Mouse (Mus musculus) adrenal gland, adult 8-10 months (tissue): ENCODE data around the gene Treml2. TPM values are rescaled to one million over a fixed set of nuclear protein-coding genes. Genes with fewer than 3 reads are reported as not detected.
A peak's percentile ranks its signal among the peaks of the same experiment; 100 is the strongest.
"Not testable (repeated sequence)": the region's sequence is repeated elsewhere in the genome, so short reads cannot be mapped to it uniquely, and the experiment has no call there.

Source experiments
- DNase-seq: peaks from one replicate; pipeline ENCODE4 v3.0.0; 2022
- total RNA-seq, 4 experiments: library from RNA; stranded (reverse); gene quantifications; 2 replicates each; pipeline ENCODE4 v1.2.4; 2022

Gene Treml2
- total RNA-seq, 4 experiments from 2014 or later = 0.12 to 0.56 (median 0.40) TPM

DNA sequence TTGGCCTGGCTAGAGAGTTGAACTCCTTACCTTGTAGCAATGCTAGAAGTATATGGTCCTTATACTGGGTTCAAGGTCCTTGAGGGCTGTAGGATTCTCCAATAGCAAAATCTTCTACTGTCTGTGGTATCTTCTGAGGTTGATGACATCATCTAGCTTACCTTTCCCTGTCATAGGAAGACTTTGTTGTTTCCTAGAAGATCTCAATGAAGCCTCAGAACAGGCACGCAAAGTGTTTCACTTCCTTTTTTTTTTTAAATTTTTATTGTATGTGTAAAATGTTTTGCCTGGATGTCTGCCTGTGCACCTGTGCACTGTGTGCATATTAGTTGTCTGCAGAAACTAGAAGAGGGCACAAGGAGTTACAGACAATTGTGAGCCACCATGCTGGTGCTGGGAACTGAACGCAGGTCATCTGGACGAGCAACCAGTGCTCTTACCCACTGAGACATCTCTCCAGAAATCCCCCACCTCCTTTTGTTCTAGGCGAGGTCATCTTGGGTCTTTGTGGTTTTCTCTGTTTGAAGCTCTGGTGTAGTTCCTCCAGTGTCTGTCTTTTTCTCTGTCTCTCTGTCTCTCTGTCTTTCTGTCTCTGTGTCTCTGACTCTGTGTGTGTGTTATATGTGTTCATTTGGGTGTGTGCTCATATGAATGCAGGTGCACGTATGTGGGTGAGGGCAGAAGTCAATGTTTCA lies 5.7 kb upstream of the Treml2 start:
- no peak for DNase-seq

GRCm38 (mm10) chr17:48299756-48300155 lies 458 bp downstream of the Treml2 start:
- DNase-seq = no peak

GRCm38 (mm10) chr17:48300199-48300598 lies 901 bp downstream of the Treml2 start:
- DNase-seq = no peak

DNA sequence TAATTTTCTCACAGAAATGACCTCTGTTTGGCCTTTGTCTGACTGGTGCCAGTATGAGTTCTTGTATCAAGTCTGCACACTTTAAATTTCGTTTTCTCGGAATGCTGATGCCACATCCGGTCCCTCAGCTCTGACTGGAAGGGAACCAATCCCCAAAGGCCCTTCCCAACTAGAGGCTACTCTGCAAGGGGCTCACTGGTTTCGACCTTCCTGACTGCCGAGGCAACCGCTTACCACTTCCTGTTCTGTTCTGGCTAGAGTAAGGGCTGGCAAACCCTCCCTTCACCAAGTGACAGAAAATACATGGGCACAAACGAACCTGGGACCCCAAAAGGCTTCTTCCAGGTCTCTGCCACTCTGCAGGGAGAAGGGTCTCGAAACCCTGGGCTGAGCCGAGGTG lies 1.6 kb downstream of the Treml2 start:
- DNase-seq = no peak

DNA sequence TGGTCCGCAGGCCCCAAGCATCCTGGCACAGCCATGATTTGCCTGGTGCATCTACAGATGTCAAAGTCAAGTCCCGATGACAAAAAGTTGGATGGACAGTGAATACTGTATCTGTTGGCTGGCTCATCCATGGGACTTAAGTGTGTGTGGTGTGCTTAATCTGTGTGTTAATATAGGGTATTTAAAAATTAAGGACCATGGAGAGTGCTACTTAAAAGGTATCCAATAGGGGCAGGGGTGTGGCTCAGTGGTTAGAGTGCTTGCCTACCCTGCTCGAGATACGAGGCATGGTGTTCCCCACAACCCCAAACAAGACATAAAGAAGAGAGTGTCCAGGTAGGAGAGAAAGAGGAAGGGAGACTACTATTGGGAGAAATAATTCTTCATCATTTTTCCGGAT lies 2.5 kb downstream of the Treml2 start:
- DNase-seq = no peak

DNA sequence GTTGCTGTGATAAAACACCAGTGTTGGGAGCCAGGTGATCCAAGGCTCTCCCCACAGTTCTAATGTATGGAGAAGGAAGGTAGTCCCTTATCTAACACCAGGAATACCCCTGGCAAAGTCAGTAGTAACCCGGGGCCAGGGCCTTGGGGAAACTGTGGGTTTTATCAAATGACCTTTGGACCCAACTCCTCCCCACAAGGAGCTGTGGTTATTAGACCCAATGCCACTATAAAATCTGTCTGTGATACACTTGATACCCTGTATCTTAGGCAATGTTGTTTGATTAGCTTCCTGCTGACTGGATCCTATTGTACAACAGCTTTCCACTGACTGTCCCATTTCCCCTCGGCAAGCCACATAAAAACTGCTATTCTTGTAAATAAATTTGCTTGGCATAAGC lies 12.8 kb downstream of the Treml2 start:
- DNase-seq = no peak

DNA sequence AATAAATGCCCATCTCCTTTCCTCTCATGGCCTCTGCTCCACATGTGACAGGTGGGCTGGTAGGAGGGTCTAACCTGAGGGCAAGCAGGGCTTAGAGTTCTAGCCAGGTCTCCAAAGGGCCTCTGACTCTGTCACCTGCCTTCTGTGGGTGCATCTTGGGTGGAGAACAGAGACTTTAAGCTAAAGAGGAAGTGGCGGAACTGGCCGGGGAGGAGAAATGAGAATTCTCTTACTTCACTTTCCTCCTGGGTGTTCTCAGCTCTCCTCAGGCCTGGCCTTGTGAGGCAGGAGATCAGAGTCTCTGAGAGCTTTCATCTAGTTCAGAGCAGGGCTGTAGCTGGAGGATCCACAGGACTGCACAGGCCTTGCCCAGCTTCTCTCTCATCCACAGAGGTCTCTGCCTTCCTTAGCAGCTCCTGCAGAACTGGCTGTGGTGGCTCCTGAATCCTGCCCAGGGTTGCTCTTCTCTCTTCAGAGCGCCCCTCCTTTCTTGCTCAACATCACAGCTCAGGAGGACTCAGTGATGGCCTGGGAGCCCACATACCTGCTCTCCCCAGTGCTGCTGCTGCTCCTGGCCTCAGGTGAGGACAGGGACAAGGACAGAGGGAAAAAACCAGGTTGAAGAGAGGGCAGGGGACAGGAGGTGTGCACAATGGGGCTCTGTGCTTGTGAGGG lies 16.7 kb downstream of the Treml2 start, which contains the start of gene B430306N03Rik:
TSS of gene B430306N03Rik (plus strand) at position 237 of the 675 bp plus-strand sequence.
- not testable (repeated sequence) for DNase-seq

DNA sequence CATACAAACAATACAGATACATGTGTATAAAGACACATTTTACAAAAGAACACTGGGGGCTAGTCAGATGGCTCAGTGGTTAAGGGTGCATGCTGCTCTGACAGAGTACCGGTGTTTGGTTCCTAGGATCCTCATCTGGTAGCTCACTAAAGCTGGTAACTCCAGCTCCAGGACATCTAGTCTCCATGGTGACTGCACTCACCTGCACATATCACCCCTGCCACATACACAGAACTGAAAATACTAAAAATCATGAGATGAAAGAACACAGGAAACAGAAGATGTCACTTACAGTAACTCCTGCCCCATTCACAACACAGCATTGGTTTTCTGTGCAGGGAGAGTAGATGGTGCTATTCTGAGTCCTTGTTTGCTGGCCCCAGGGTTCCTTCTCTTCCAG lies 19.4 kb downstream of the Treml2 start:
- no peak for DNase-seq

DNA sequence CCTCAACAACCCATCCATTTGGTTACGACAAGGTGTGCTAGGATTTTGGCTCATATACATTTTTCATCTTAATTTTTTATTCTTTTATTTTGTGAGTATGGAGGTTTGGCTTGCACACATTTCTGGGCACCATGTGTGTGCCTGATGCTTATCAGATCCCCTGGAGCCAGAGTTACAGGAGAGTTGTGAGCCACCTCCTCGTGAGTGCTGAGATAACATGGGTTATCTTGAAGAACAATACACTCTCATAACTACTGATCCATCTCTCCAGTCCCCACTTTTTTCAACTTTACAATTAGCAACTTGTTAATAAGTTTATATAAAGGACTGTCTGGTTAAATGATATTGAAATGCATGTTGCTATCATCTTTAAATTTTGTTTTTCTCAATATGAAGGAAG lies 22.0 kb downstream of the Treml2 start:
- no peak for DNase-seq

DNA sequence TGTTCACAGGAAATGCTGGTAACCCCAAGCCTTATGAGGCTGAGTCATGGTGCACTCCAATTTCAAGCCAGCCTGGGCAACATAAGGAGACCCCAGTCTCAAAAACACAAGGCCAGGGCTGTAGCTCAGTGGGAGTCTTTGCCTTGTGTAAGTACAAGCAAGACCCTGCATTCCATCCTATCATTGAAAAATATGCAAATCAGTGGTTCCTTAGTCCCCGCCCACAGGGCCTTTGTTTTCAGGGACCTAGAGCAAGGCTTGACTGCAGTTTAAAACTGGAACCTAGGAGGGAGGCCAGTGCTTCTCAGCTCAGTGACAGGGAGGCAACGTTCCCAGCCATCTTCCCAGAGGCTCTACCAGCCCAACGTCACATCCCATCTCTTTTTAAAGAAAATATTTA lies 23.9 kb downstream of the Treml2 start:
- DNase-seq = no peak

GRCm38 (mm10) chr17:48324258-48324657 lies 25.0 kb downstream of the Treml2 start:
- no peak for DNase-seq

DNA sequence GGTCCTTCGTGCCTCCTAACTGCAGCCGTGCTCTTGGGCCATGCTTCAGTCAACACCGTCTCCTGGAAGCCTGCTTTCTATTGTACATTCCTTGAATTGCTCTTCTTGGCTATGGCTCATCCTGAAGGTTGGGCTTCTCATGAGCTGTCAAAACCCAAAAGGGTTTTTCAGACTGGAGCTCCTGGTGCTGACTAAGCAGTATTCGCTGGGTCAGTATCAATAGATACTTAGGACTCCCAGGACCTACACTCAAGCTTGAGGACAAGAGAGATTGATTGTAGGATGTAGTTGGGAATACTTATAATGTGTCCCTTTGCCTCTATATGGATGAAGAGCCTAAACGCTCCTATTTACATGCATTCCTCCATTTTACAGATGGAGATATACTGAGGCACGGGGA lies 25.8 kb downstream of the Treml2 start:
- DNase-seq = no peak

DNA sequence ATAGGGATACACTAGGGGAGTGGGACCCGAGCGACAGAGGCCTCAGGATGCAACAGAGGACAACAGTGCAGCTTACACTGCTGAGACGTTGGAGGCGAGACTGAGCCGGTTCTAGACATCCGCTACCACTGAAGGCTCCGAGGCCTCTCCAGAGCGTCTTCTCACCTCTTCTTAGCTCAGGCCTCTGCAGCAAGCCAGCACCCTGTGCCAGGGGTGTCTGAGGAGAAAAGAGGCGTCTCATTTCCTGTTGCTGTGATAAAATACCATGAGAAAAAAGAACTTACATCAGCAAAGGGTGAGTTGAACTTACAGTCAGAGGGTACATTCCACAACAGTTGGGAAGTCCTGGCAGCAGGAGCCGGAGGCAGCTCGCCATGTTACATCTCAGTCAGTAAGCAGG lies 26.3 kb downstream of the Treml2 start:
- DNase-seq = no peak

- no peak for DNase-seq
These were observed 27.4 kb downstream of the Treml2 start for GRCm38 (mm10) chr17:48326656-48327055.

- no peak for DNase-seq
These were observed 33.2 kb downstream of the Treml2 start for GRCm38 (mm10) chr17:48332524-48332923.

GRCm38 (mm10) chr17:48334186-48334585 lies 34.9 kb downstream of the Treml2 start:
- no peak for DNase-seq

- peak; percentile 61 for DNase-seq
These were observed 37.6 kb downstream of the Treml2 start for GRCm38 (mm10) chr17:48336857-48337256.

- DNase-seq = no peak
These were observed 41.0 kb downstream of the Treml2 start for GRCm38 (mm10) chr17:48340267-48340666.

DNA sequence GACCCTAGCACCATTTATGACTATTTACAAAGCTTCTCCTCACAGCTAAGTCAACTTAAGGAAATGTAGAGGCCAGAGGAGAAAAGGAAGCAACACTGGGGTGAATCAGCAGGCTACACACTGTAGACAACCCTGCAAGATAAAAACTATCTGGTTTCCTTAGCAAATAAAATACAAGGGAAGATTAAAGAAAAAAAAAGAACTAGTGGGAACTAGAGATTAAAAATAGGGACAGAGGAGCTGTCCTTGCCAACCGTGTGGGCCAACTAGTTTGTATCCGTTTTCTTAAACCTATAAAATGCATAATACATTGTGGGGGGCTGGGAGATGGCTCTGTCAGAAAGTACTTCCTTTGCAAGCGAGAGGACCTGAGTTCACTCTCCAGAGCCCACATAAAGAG lies 42.6 kb downstream of the Treml2 start:
- no peak for DNase-seq

GRCm38 (mm10) chr17:48343065-48343464 lies 43.8 kb downstream of the Treml2 start:
- no peak for DNase-seq

- no peak for DNase-seq
These were observed 46.5 kb downstream of the Treml2 start for GRCm38 (mm10) chr17:48345824-48346223.

DNA sequence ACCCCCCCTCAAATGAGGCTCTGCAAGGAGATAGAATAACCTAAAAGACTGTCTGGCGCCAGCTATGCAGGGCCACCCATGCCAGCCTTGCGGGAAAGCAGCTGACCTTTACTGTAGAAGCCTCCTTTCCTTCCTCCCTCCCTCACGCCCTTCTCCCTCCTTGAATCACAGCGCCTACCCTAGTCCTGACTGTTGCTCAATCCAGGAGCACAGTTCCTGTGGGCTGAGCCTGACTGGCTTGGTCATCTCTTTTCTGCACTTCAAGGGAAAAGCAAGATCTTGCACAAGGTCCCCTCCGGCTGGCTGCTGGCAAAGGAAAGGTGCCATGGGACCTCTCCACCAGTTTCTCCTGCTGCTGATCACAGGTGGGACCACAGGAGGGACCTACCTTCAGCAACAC lies 46.9 kb downstream of the Treml2 start, which contains the start of gene Trem2:
TSS of gene Trem2 (plus strand) at position 171 of the 400 bp plus-strand sequence.
- peak; percentile 43 for DNase-seq

GRCm38 (mm10) chr17:48346834-48347233 lies 47.5 kb downstream of the Treml2 start:
- DNase-seq = no peak

GRCm38 (mm10) chr17:48347287-48347686 lies 48.0 kb downstream of the Treml2 start:
- DNase-seq = no peak
